Mouse (Mus musculus) spleen, postnatal 10 days (tissue): ENCODE measurements at regions not wholly inside any gene's neighbourhood (a gene's known extent, or its start where the extent isn't known, plus 50 kb on each side); places are given as distances from the start of the nearest gene placed in this dataset.

Experiments used
- DNase-seq, 2 experiments: peaks; one replicate each; pipeline ENCODE4 v3.0.0; 2021 to 2022; ENCODE audit warnings: low spot score in 2 of 2

GRCm38 (mm10) chr10:19533846-19534245 lies 57.9 kb upstream of the Ifngr1 start:
- DNase-seq = no peak
